Mouse (Mus musculus) neutrophil, adult 59 days (primary cell): Measurements from ENCODE around the gene Wrap73. TPM values are rescaled to one million over a fixed set of nuclear protein-coding genes. Genes with fewer than 3 reads are reported as not detected.

Experiments
- total RNA-seq, 2 experiments: library from RNA; stranded (reverse); gene quantifications; 1 replicate in 1 of 2; 2 replicates in 1 of 2; pipeline ENCODE4 v1.2.4; 2023

Gene Wrap73
- total RNA-seq = 1 to 10 TPM; 6.4 to 7.6 TPM

DNA sequence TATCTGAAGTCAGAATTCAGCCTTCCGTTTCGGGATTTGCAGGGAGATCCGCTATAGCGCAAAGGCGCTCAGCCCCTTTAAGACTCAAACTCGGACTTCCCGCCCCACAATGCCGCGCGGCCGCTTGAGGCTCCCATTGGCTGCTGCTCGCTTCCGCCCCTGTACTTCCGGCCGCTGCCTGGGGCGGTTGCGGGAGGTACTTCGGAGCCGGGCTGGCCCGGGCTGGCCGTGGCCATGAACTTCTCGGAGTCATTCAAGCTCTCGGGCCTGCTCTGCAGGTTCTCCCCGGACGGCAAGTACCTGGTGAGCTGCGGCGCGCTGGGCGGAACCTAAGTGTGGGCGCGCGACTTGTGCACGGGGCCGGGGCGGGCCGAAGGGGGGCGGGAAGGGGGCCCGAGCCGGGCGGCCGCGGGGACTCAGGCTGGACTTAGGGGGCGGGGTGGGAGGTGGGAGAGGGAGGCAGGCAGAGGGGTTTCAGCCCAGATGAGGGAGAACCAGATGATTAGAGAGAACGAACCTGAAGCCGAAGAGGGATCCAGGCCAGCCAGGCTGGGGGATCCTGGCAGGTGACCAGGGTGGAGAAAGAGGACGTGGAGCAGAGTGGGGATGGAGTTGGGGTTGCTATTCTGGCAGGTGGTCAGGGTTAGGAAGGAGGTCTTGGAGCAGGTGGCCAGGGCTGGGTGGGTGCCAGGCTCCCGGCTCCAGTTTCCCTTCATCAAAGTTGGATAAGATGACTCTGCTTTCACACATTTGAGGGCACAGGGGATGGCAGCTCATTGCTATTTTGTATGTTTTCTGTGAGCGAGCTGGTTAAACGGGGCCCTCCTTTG is at the start of gene Wrap73:
Gene Wrap73 (plus strand): TSS at position 162 of the 830 bp plus-strand sequence.

GRCm38 (mm10) chr4:154140182-154140212 is 2.2 kb upstream of the Wrap73 start, which contains the start of gene Trp73:
Gene Trp73 (minus strand): TSS chr4:154140208.

GRCm38 (mm10) chr4:154160538-154161390 is 18.6 kb downstream of the Wrap73 start, which contains the start of gene Tprgl:
Gene Tprgl (minus strand): TSS chr4:154160666.

DNA sequence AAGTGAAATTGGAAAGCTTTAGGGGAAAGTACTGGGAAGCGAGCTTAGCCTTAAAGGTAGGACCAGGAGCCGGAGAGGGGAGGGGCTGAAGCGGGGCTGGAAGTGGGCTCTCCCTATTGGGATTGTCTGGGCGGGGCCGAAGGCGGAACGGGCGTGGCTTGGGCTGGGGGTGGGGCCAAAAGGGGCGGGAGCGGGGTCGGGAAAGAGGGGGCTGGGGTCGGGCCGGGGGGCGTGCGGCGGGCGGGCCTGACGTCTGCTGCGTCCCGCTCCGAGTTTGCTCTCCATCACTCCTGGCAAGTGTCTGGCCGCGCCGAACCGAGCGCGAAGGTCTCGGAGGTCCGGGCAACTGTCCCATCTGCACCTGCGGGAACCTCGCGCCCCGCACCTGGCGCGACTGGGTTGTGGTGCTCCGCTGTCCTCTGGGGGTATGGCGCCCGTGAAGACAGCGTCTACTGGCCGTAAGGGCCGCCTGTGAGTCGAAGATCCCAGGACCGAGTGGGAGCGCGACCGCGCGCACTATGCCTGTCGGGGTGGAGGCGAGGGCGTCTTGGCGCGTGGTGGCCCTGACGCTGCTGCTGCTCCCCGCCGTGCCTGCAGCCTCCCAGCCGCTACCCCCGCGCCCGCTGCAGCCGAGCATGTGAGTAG is 28.5 kb downstream of the Wrap73 start, which contains the start of gene Megf6:
Gene Megf6 (plus strand): TSS at position 225 of the 645 bp plus-strand sequence.

Other genes with a start within 250 kb of the Wrap73 start
- 10 to 100 TPM; 21.4 to 22.0 TPM for gene A430005L14Rik, start 185.1 kb upstream of the Wrap73 start, total RNA-seq
- 10 to 100 TPM in 1 of 2 experiments, 1 to 10 TPM in 1; 8.2 to 12.5 TPM for gene Dffb, start 167.2 kb upstream of the Wrap73 start, total RNA-seq
- 1 to 10 TPM; 7.3 to 7.4 TPM for gene Cep104, start 167.2 kb upstream of the Wrap73 start, total RNA-seq
- 10 to 100 TPM; 26.2 to 36.5 TPM for gene Lrrc47, start 130.6 kb upstream of the Wrap73 start, total RNA-seq
- gene Smim1, start 116.1 kb upstream of the Wrap73 start, total RNA-seq = 1 to 10 TPM; 1.9 to 8.9 TPM
- not detected for gene Ccdc27, start 99.7 kb upstream of the Wrap73 start, total RNA-seq
- not detected for gene Trp73, start 2.2 kb upstream of the Wrap73 start, total RNA-seq
- gene Tprgl, start 18.3 kb downstream of the Wrap73 start, total RNA-seq = 100 to 1,000 TPM; 158 to 165 TPM
- gene Megf6, start 28.4 kb downstream of the Wrap73 start, total RNA-seq = under 1 TPM; 0.46 to 0.62 TPM
- not detected for gene Arhgef16, start 159.3 kb downstream of the Wrap73 start, total RNA-seq
- not detected for gene B230104I21Rik, start 193.8 kb downstream of the Wrap73 start, total RNA-seq